Mouse (Mus musculus): ENCODE results near the gene Aak1. TPM values are rescaled to one million over a fixed set of nuclear protein-coding genes. Genes with fewer than 3 reads are reported as not detected.

Gene Aak1
- total RNA-seq (2021), result 100 to 1,000 TPM; 276 to 295 TPM
- long read RNA-seq, full-length matches to known transcripts, result 12 of 31 reads
- long read RNA-seq, partial matches to known transcripts, result 2 of 31 reads
- long read RNA-seq, other reads (novel, unspliced or antisense), result 17 of 31 reads

- peak; percentile 90 to 95 for DNase-seq (ENCODE audit: low spot score in 2 of 2)
Measured at GRCm38 (mm10) chr6:86848915-86849644, at the start of gene Aak1. Gene Aak1 (plus strand): TSS chr6:86849517.

GRCm38 (mm10) chr6:86800467-86800866 lies 48.9 kb upstream of the Aak1 start:
- no peak for DNase-seq (ENCODE audit: low spot score in 2 of 2)

DNA sequence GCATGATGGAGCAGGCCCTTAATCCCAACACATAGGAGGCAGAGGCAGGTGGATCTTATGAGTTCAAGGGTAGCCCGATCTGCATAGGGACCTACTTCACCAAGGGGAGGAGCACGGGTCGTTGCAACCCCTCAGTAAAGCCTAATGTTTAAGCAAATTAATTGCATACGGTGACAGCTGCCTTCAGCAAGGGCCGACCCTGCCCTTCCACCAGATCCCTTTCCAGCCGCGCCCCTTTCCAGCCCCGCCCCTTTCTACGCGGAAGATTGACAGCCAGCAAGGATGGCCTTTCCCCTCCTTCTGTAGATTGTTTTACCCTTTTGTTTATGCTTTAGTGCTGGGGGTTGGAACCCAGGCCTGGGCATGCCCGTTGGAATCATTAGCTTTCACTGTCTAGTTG lies 47.9 kb upstream of the Aak1 start:
- DNase-seq (ENCODE audit: low spot score in 2 of 2), result no peak

DNA sequence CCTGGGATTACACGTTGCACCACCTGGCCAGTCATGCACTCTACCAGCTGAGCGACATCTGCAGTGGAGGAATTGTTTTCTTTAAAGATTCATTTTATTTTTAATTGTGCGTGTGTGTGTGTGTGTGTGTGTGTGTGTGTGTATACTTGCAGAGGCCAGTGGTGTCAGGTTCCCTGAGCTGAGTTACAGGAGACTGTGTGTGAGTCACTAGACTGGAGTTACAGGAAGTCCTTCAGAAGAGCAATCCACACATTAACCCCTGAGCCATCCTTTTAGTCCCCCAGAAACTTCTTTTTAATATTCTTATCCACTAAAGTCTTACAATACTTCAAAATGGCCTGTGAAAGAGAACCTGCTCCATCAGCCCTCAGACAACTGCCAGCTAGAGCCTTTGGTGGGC lies 44.7 kb upstream of the Aak1 start:
- no peak for DNase-seq (ENCODE audit: low spot score in 2 of 2)

- DNase-seq (ENCODE audit: low spot score in 2 of 2), result peak; percentile 77 to 82
Measured at GRCm38 (mm10) chr6:86806455-86807086, 42.7 kb upstream of the Aak1 start.

- no peak for DNase-seq (ENCODE audit: low spot score in 2 of 2)
Measured at GRCm38 (mm10) chr6:86812919-86813318, 36.4 kb upstream of the Aak1 start.

GRCm38 (mm10) chr6:86813341-86813740 lies 36.0 kb upstream of the Aak1 start:
- DNase-seq (ENCODE audit: low spot score in 2 of 2), result peak; percentile 58 to 66

- no peak for DNase-seq (ENCODE audit: low spot score in 2 of 2)
Measured at GRCm38 (mm10) chr6:86814926-86815325, 34.4 kb upstream of the Aak1 start.

- peak in 1 of 2 experiments; percentile 29 for DNase-seq (ENCODE audit: low spot score in 2 of 2)
Measured at GRCm38 (mm10) chr6:86815436-86815835, 33.9 kb upstream of the Aak1 start.

DNA sequence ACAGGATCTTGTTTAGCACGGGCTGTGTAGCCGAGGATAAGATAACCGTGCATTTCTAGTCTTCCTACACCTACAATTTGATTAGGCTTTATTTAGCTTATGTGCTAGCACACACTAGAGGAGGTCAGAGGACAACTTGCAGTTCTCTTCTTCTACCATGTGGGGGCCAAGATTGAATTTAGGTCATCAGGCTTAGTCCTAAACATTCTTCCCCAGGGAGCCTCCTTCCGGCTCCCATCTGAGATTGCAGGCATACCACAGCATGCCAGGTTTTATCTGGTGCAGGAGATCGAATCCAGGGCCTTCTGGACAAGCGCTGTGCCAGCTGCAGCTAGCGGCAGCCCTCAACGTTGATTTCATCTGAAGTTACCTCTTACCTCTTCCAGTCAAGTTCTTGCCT lies 32.7 kb upstream of the Aak1 start:
- DNase-seq (ENCODE audit: low spot score in 2 of 2), result no peak

DNA sequence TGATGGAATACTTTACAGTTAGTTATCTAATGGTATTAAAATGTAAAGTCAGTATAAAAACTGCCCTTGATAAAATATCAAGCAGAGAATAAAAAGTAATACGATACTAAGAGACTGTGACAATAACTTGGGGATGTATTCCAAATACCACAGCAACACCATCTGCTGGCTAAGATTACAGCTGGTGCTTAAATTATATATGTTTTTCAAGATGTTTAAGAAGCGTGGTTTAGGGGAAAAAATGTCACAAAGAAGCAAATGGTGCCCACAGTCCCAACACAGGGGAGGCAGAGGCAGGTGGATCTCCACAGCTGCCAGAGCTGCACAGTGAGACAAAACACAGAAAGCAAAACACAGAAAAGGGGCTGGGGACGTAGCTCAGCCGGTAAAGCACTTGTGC lies 30.4 kb upstream of the Aak1 start:
- DNase-seq (ENCODE audit: low spot score in 2 of 2), result no peak

GRCm38 (mm10) chr6:86819926-86820325 lies 29.4 kb upstream of the Aak1 start:
- DNase-seq (ENCODE audit: low spot score in 2 of 2), result no peak

- DNase-seq (ENCODE audit: low spot score in 2 of 2), result no peak
Measured at GRCm38 (mm10) chr6:86820690-86821089, 28.6 kb upstream of the Aak1 start.

- peak; percentile 42 to 53 for DNase-seq (ENCODE audit: low spot score in 2 of 2)
Measured at GRCm38 (mm10) chr6:86822285-86823050, 26.8 kb upstream of the Aak1 start.

DNA sequence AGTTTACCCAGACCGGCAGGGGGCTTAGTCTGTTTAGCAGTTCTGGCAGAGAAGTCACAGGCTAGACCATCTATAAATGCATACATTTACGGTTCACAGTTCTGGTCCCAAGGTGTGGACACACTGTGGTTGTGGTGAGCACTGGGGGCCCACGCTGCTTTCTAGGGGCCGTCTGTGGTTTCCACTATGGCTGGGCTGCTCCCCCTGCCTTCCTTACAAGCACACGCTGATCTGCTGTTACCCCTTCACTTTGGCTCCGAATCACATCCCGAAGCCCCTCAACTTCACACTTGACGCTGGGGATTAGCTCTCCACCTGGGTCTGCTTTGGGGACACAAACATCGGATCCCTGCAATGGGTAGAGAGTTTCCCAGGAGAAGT lies 26.3 kb upstream of the Aak1 start:
- no peak for DNase-seq (ENCODE audit: low spot score in 2 of 2)

- peak in 1 of 2 experiments; percentile 45 for DNase-seq (ENCODE audit: low spot score in 2 of 2)
Measured at GRCm38 (mm10) chr6:86823824-86824223, 25.5 kb upstream of the Aak1 start.

GRCm38 (mm10) chr6:86824401-86824800 lies 24.9 kb upstream of the Aak1 start:
- no peak for DNase-seq (ENCODE audit: low spot score in 2 of 2)

DNA sequence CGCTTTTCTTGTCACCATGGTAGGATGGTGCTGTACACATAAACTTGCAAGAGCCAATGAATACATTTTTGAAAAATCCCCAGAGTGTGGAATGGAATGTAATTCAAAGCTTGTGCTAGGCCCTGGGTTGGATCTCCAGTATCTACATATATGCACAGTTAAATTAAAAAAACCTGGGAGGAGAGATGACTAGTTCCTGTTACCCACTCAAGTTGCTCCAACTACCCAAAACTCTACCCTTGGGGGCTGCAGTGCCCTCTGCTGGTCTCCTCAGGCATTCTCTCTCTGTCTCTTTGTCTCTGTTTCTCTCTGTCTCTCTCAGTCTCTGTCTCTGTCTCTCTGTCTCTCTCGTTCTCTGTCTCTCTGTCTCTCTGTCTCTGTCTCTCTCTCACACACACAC lies 21.9 kb upstream of the Aak1 start:
- DNase-seq (ENCODE audit: low spot score in 2 of 2), result no peak

- no peak for DNase-seq (ENCODE audit: low spot score in 2 of 2)
Measured at GRCm38 (mm10) chr6:86829768-86830167, 19.5 kb upstream of the Aak1 start.

GRCm38 (mm10) chr6:86830738-86831500 lies 18.4 kb upstream of the Aak1 start:
- DNase-seq (ENCODE audit: low spot score in 2 of 2), result no peak

All from layer of hippocampus, postnatal 10 days (tissue).